In genomic region chr16:92336280-92336679, GRCm38 (mm10) we compare ENCODE assay signal across 8 mouse cellular contexts. TPM values are rescaled to one million over a fixed set of nuclear protein-coding genes. Genes with fewer than 3 reads are reported as not detected.
A peak's percentile ranks its signal among the peaks of the same experiment; 100 is the strongest.
DNase-seq lines count a peak whose midpoint lies in the region; ATAC-seq and TF ChIP-seq lines count a peak whose summit lies in the region.

No protein-coding gene starts in this region.

- TF ChIP-seq POLR2A in kidney, adult 2 months (IDR thresholded peaks at IDR 0.05; ENCODE audit: low read depth, low read length): no peak
- TF ChIP-seq POLR2A in limb, embryonic 14.5 days (IDR thresholded peaks at IDR 0.05; ENCODE audit: borderline replicate concordance, extremely low read depth, insufficient read depth, insufficient read length): no peak

- 6% methylated on average over 9 of the region's 9 CpGs for WGBS in midbrain, embryonic 10.5 days
- 4% methylated on average over 9 of the region's 9 CpGs for WGBS in midbrain, embryonic 16.5 days
- WGBS in kidney, adult 2 months: 4% methylated on average over 9 of the region's 9 CpGs
- WGBS in limb, embryonic 14.5 days: 3% methylated on average over 9 of the region's 9 CpGs
- 6% methylated on average over 9 of the region's 9 CpGs for WGBS in stomach, embryonic 15.5 days

- peak; percentile 91 for TF ChIP-seq CTCF in gastrocnemius, adult 2 months (IDR thresholded peaks at IDR 0.05)
- peak; percentile 96 for TF ChIP-seq CTCF in kidney, adult 2 months (conservative IDR thresholded peaks at IDR 0.05; ENCODE audit: insufficient read depth, insufficient read length, low read depth, low read length)

- H3K27ac ChIP-seq in midbrain, embryonic 10.5 days (replicated peaks): no peak overlapping the region
- H3K27ac ChIP-seq in midbrain, embryonic 16.5 days (ENCODE audit: low read length): no peak overlapping the region
- H3K27ac ChIP-seq in gastrocnemius, adult 2 months: no peak overlapping the region
- no peak overlapping the region for H3K27ac ChIP-seq in kidney, adult 2 months (ENCODE audit: insufficient read depth, low read depth, low read length)
- H3K27ac ChIP-seq in limb, embryonic 14.5 days (replicated peaks; ENCODE audit: low read depth, low read length): 0 out of 2 replicates have a peak overlapping the region, but pooled peaks have one; percentile 1
- H3K27ac ChIP-seq in stomach, embryonic 15.5 days: no peak overlapping the region

- DNase-seq in midbrain, embryonic 10.5 days (ENCODE audit: low spot score): peak; percentile 85
- peak; percentile 80 to 85 for DNase-seq in cerebellum, postnatal 36 days
- DNase-seq in gastrocnemius, adult 2 months: peak; percentile 79
- DNase-seq in kidney, adult 2 months: peak; percentile 87
- peak; percentile 86 for DNase-seq in limb, embryonic 14.5 days (ENCODE audit: low spot score)
- peak; percentile 82 for DNase-seq in neural tube, embryonic 10.5 days (ENCODE audit: extremely low spot score, low spot score)

- no peak overlapping the region for H3K9ac ChIP-seq in midbrain, embryonic 16.5 days (ENCODE audit: low read depth, low read length)
- H3K9ac ChIP-seq in limb, embryonic 14.5 days (ENCODE audit: low read depth, low read length, severe bottlenecking): no peak overlapping the region
- H3K9ac ChIP-seq in stomach, embryonic 15.5 days: no peak overlapping the region

- H3K4me1 ChIP-seq in midbrain, embryonic 10.5 days: peaks cover 34% of the 10 kb centered on the region
- H3K4me1 ChIP-seq in midbrain, embryonic 16.5 days (ENCODE audit: control insufficient read depth, insufficient read depth, low read length): 0 out of 2 replicates have a peak, but pooled peaks cover 4% of the 10 kb centered on the region
- H3K4me1 ChIP-seq in kidney, adult 2 months (ENCODE audit: control insufficient read depth, insufficient read depth, low read length): no peaks in the 10 kb centered on the region; the same call in 1 of the 2 replicates
- H3K4me1 ChIP-seq in limb, embryonic 14.5 days (ENCODE audit: control insufficient read depth, insufficient read depth, low read length): peaks cover 3% of the 10 kb centered on the region; the same call in 1 of the 2 replicates
- no peaks in the 10 kb centered on the region for H3K4me1 ChIP-seq in stomach, embryonic 15.5 days

- no peaks in the 10 kb centered on the region for H3K36me3 ChIP-seq in midbrain, embryonic 10.5 days
- no peaks in the 10 kb centered on the region for H3K36me3 ChIP-seq in midbrain, embryonic 16.5 days (ENCODE audit: control insufficient read depth, insufficient read depth, low read length)
- H3K36me3 ChIP-seq in kidney, adult 2 months (ENCODE audit: control insufficient read depth, insufficient read depth, low read length): no peaks in the 10 kb centered on the region
- H3K36me3 ChIP-seq in limb, embryonic 14.5 days (ENCODE audit: control insufficient read depth, insufficient read depth, low read length): no peaks in the 10 kb centered on the region
- H3K36me3 ChIP-seq in stomach, embryonic 15.5 days: no peaks in the 10 kb centered on the region

- ATAC-seq in midbrain, embryonic 16.5 days: no peak
- ATAC-seq in limb, embryonic 14.5 days (ENCODE audit: low FRiP score, low read depth): peak; percentile 75
- peak; percentile 34; the same call in 1 of the 2 replicates for ATAC-seq in stomach, embryonic 15.5 days (ENCODE audit: insufficient read depth, low FRiP score, low read depth)

- intact Hi-C loops in gastrocnemius, adult 2 months (cut with DNase I): no loop called here

- H3K9me3 ChIP-seq in midbrain, embryonic 10.5 days (replicated peaks): no peaks in the 10 kb centered on the region
- no peaks in the 10 kb centered on the region for H3K9me3 ChIP-seq in midbrain, embryonic 16.5 days (replicated peaks; ENCODE audit: control insufficient read depth, low read length, poor library complexity, severe bottlenecking)
- no peaks in the 10 kb centered on the region for H3K9me3 ChIP-seq in limb, embryonic 14.5 days (ENCODE audit: control insufficient read depth, low read length)
- H3K9me3 ChIP-seq in stomach, embryonic 15.5 days: no peaks in the 10 kb centered on the region

- no peak overlapping the region for H3K4me2 ChIP-seq in midbrain, embryonic 16.5 days (ENCODE audit: low read length)
- peak overlapping the region; percentile 16; the same call in 1 of the 2 replicates for H3K4me2 ChIP-seq in limb, embryonic 14.5 days (replicated peaks; ENCODE audit: low read depth, low read length, severe bottlenecking)
- H3K4me2 ChIP-seq in stomach, embryonic 15.5 days: peak overlapping the region; percentile 27; the same call in 1 of the 2 replicates

- 0 out of 2 replicates have a peak, but pooled peaks cover 18% of the 10 kb centered on the region for H3K27me3 ChIP-seq in midbrain, embryonic 10.5 days (ENCODE audit: low read depth, poor library complexity, severe bottlenecking)
- H3K27me3 ChIP-seq in midbrain, embryonic 16.5 days (ENCODE audit: control insufficient read depth, insufficient read depth, low read depth, low read length): no peaks in the 10 kb centered on the region
- H3K27me3 ChIP-seq in kidney, adult 2 months (replicated peaks; ENCODE audit: control insufficient read depth, insufficient read depth, low read length): no peaks in the 10 kb centered on the region
- no peaks in the 10 kb centered on the region for H3K27me3 ChIP-seq in limb, embryonic 14.5 days (ENCODE audit: control insufficient read depth, insufficient read depth, low read length)
- H3K27me3 ChIP-seq in stomach, embryonic 15.5 days (replicated peaks): no peaks in the 10 kb centered on the region

- no peak overlapping the region for H3K4me3 ChIP-seq in midbrain, embryonic 10.5 days
- H3K4me3 ChIP-seq in midbrain, embryonic 16.5 days (ENCODE audit: low read depth, low read length): no peak overlapping the region
- H3K4me3 ChIP-seq in gastrocnemius, adult 2 months: no peak overlapping the region
- no peak overlapping the region for H3K4me3 ChIP-seq in kidney, adult 2 months (ENCODE audit: insufficient read depth, low read depth, low read length)
- H3K4me3 ChIP-seq in limb, embryonic 14.5 days (replicated peaks; ENCODE audit: low read length): no peak overlapping the region
- H3K4me3 ChIP-seq in stomach, embryonic 15.5 days (replicated peaks): no peak overlapping the region

RNA-seq across cellular contexts. Expression of gene Fam243, which starts 15.0 kb away (rescaled TPM):
- polyA plus RNA-seq in midbrain, embryonic 10.5 days (2016; fragmentation: Nextera tagmentation; extraction: Ambion mirVana): 0.07 TPM in 1 of 2 replicates, not detected in the other
- polyA plus RNA-seq in midbrain, embryonic 16.5 days (2015; fragmentation: Nextera tagmentation; extraction: Ambion mirVana): not detected in 2 replicates
- total RNA-seq in gastrocnemius, adult 2 months (2021): not detected
- polyA plus RNA-seq in kidney, adult 2 months (2012; rRNA removed): 0.56 and 0.74 TPM in 2 replicates
- not detected in 2 replicates for polyA plus RNA-seq in limb, embryonic 14.5 days (2012; rRNA removed)
- not detected in 2 replicates for polyA plus RNA-seq in limb, embryonic 14.5 days (2014; fragmentation: Nextera tagmentation; extraction: Ambion mirVana)
- not detected in 2 replicates for polyA plus RNA-seq in stomach, embryonic 15.5 days (2015; fragmentation: Nextera tagmentation; extraction: Ambion mirVana)

RNA-seq across cellular contexts. Expression of gene Kcne1, which starts 23.0 kb away (rescaled TPM):
- 0.41 and 0.55 TPM in 2 replicates for polyA plus RNA-seq in midbrain, embryonic 10.5 days (2016; fragmentation: Nextera tagmentation; extraction: Ambion mirVana)
- not detected in 2 replicates for polyA plus RNA-seq in midbrain, embryonic 16.5 days (2015; fragmentation: Nextera tagmentation; extraction: Ambion mirVana)
- total RNA-seq in gastrocnemius, adult 2 months (2021): not detected
- 34.3 and 37.4 TPM in 2 replicates for polyA plus RNA-seq in kidney, adult 2 months (2012; rRNA removed)
- polyA plus RNA-seq in limb, embryonic 14.5 days (2012; rRNA removed): 0.08 and 0.09 TPM in 2 replicates
- polyA plus RNA-seq in limb, embryonic 14.5 days (2014; fragmentation: Nextera tagmentation; extraction: Ambion mirVana): not detected in 2 replicates
- 0.22 and 0.60 TPM in 2 replicates for polyA plus RNA-seq in stomach, embryonic 15.5 days (2015; fragmentation: Nextera tagmentation; extraction: Ambion mirVana)

RNA-seq across cellular contexts. Expression of gene Smim11, which starts 35.2 kb away (rescaled TPM):
- polyA plus RNA-seq in midbrain, embryonic 10.5 days (2016; fragmentation: Nextera tagmentation; extraction: Ambion mirVana): 126 and 133 TPM in 2 replicates
- polyA plus RNA-seq in midbrain, embryonic 16.5 days (2015; fragmentation: Nextera tagmentation; extraction: Ambion mirVana): 56.0 and 62.3 TPM in 2 replicates
- 10 to 100 TPM; 62.7 to 83.8 TPM for total RNA-seq in gastrocnemius, adult 2 months (2021)
- polyA plus RNA-seq in kidney, adult 2 months (2012; rRNA removed): 30.4 and 32.6 TPM in 2 replicates
- 52.3 and 61.2 TPM in 2 replicates for polyA plus RNA-seq in limb, embryonic 14.5 days (2012; rRNA removed)
- 145 and 150 TPM in 2 replicates for polyA plus RNA-seq in limb, embryonic 14.5 days (2014; fragmentation: Nextera tagmentation; extraction: Ambion mirVana)
- 136 and 143 TPM in 2 replicates for polyA plus RNA-seq in stomach, embryonic 15.5 days (2015; fragmentation: Nextera tagmentation; extraction: Ambion mirVana)

RNA-seq across cellular contexts. Expression of gene Kcne2, which starts 44.1 kb away (rescaled TPM):
- 0.23 and 0.29 TPM in 2 replicates for polyA plus RNA-seq in midbrain, embryonic 10.5 days (2016; fragmentation: Nextera tagmentation; extraction: Ambion mirVana)
- 8.1 and 8.5 TPM in 2 replicates for polyA plus RNA-seq in midbrain, embryonic 16.5 days (2015; fragmentation: Nextera tagmentation; extraction: Ambion mirVana)
- total RNA-seq in gastrocnemius, adult 2 months (2021): not detected
- not detected in 2 replicates for polyA plus RNA-seq in kidney, adult 2 months (2012; rRNA removed)
- polyA plus RNA-seq in limb, embryonic 14.5 days (2012; rRNA removed): 0.05 and 0.09 TPM in 2 replicates
- polyA plus RNA-seq in limb, embryonic 14.5 days (2014; fragmentation: Nextera tagmentation; extraction: Ambion mirVana): 0.15 TPM in 1 of 2 replicates, not detected in the other
- 2.5 and 3.0 TPM in 2 replicates for polyA plus RNA-seq in stomach, embryonic 15.5 days (2015; fragmentation: Nextera tagmentation; extraction: Ambion mirVana)

Comparison
In these comparisons a context has a peak if more than half of its experiments do, and no peak if none do; other contexts are left out.
1. RNA of gene Kcne1, which starts 23.0 kb away (polyA plus RNA-seq): 34.3 to 37.4 TPM in kidney, adult 2 months; 0.22 to 0.60 TPM in stomach, embryonic 15.5 days, 0.41 to 0.55 TPM in midbrain, embryonic 10.5 days, 0.08 to 0.09 TPM in limb, embryonic 14.5 days and not detected in midbrain, embryonic 16.5 days; every median in the first group is over 10 times any median in the second.
2. Peak in every context shown above with its lines, with median percentiles within 50 percentile points of each other: DNase-seq.